Mouse (Mus musculus) ES-Bruce4 (cell line): Measurements from ENCODE around the gene Slit2.

ENCODE experiments used
- CTCF ChIP-seq: IDR thresholded peaks from one replicate; pipeline ENCODE4 v1.8.1; 2011; ENCODE audit warnings: low read depth, low read length
- EP300 ChIP-seq: IDR thresholded peaks from 2 replicates; pipeline ENCODE4 v1.6.1; 2011; ENCODE audit warnings: low read depth, low read length; ENCODE audit not compliant: insufficient read depth

DNA sequence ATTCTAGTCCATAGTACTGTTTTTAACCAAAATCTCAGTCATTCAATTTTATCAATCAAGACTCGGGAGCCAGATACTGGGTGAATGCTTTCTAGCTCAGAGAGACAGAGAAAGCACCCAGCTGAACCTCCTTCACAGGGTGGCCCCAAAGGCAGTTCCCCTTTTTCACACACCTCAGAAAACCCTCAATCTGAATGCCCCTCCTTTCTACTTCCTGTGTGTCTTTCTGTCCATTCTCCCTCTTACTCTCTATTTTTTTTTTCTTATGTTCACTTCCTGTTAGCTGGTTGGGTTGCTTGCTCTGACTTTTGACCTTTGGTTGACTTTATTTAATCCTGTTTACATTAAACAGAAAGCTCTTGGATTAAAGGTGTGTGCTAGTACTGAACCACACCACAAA is 366.4 kb downstream of the Slit2 start:
- TF ChIP-seq EP300: no peak
- TF ChIP-seq CTCF: no peak
